Mouse (Mus musculus) erythroid progenitor cell, adult 5-6 weeks (primary cell): ENCODE results near the gene Mum1. TPM values are rescaled to one million over a fixed set of nuclear protein-coding genes. Genes with fewer than 3 reads are reported as not detected.
"Not testable (repeated sequence)": the region's sequence is repeated elsewhere in the genome, so short reads cannot be mapped to it uniquely, and the experiment has no call there.

Source experiments
- ATAC-seq: replicated peaks from 2 replicates; pipeline ENCODE4 v1.8.0; 2016; ENCODE audit warnings: moderate number of reproducible peaks, mild to moderate bottlenecking, moderate TSS enrichment, inconsistent platforms; ENCODE audit not compliant: poor library complexity, low FRiP score, severe bottlenecking
- total RNA-seq, 2 experiments: library from RNA; stranded (forward) in 1 of 2; stranded (reverse) in 1 of 2; fragments of 150-400 nt in 1 of 2; fragments of 186-747, 209-891 nt in 1 of 2; gene quantifications; 2 replicates each; pipeline versions ENCODE4 v1.2.3 to v1.2.4; 2015 to 2017; ENCODE audit warnings: low replicate concordance in 2 of 2

Mum1 gene
- total RNA-seq, 2 experiments from 2014 or later: 59.5 to 74.2 TPM

DNA sequence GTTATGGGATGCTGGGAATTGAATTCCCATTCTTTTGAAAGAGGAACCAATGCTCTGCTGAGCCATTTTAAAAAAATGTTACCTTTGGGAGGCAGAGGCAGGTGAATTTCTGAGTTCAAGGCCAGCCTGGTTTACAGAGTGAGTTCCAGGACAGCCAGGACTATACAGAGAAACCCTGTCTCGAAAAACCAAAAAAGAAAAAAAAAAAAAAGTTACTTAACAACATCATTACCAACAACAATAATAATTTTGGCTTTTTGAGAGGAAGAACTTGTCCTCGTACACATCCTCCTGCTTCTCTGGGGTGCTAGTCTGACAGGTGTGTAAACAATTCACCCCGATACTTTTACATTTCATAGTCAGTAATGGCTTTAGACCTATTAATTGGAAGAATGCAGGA lies 22.2 kb downstream of the Mum1 start:
- ATAC-seq: not testable (repeated sequence)

DNA sequence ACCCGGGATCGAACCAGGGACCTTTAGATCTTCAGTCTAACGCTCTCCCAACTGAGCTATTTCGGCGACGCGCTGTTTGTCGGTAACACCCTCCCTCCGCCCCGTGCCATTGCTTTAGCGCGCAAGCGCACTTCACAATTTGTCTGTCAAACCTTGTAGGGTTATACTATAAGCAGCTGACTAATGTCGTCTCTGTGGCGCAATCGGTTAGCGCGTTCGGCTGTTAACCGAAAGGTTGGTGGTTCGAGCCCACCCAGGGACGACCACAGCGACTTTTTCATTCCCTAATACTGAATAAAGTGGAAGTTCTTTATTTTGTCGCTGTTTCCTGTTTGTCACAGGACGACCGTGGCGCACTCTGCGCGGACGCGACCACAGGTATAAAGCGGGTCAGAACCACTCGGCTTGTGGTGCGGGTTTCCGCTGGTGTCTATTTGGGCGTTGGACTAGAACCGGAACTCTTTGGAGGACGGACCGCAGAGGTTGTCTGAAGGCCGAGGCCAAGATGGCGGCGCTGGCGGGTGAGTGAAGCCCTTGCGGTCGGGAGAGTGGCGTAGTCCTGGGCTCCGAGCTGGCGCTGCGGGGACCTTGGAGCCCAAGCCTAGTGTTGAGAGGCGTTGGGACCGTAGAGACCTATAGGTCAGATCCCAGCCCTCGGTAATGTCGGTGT lies 22.9 kb downstream of the Mum1 start, which contains the start of gene Ndufs7:
Gene Ndufs7 (plus strand): TSS at position 151 of the 670 bp plus-strand sequence.
- ATAC-seq: peak; percentile 85

DNA sequence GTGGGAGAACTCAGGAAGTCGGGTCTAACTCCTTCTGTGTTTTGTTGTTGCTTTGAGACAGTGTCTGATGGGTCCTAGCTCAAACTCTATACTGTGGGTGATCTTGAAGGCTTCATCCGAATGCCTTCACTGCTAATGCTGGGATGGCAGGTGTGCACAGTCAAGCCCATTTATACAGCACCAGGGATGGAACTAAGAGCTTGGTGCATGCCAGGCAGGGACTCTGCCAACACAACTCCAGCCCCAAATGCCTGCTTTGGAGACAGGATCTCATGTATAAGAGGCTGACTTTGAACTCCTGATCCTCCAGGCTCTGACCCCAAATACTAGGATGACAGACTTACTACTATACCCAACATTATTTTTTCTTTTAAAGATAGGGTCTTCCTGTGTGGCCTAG lies 23.8 kb downstream of the Mum1 start:
- no peak for ATAC-seq

DNA sequence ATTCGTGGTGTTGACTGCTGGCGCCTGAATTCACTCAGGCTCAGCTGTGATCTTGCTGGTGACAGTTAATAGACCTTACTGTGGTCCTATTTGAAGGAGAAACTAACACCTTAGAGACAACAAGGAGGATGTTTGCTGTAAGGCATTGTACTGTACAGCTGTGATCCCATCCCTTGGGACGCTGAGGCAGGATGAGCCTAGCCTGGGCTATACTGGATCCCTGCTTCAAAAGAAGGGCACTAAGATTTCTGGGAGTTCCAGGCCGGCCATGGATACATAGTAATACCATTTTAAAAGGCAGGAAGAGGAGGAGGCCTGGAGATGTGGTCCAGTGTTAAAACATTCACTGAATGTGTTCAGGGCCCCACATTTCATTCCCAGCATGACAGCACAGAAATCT lies 24.3 kb downstream of the Mum1 start:
- no peak for ATAC-seq

DNA sequence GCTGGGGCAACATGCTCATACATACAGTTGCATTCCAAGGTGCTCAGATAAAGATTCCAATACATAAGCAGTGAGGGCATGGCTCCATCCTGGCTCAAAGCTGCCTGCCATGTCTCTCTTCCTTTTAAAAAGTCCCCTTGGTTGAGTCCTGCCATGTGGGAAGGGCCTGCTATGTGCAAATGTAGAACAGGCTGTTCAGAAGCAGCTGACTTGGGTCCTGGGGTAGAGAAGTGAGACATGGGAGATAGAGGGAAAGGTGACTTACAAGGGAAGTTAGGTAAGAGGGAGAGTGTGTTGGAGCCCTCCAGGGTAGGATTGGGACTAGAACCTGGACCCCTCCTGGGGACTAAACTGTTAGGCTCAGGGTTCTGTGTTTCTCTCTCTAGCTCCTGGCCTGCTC lies 25.8 kb downstream of the Mum1 start:
- ATAC-seq: no peak

DNA sequence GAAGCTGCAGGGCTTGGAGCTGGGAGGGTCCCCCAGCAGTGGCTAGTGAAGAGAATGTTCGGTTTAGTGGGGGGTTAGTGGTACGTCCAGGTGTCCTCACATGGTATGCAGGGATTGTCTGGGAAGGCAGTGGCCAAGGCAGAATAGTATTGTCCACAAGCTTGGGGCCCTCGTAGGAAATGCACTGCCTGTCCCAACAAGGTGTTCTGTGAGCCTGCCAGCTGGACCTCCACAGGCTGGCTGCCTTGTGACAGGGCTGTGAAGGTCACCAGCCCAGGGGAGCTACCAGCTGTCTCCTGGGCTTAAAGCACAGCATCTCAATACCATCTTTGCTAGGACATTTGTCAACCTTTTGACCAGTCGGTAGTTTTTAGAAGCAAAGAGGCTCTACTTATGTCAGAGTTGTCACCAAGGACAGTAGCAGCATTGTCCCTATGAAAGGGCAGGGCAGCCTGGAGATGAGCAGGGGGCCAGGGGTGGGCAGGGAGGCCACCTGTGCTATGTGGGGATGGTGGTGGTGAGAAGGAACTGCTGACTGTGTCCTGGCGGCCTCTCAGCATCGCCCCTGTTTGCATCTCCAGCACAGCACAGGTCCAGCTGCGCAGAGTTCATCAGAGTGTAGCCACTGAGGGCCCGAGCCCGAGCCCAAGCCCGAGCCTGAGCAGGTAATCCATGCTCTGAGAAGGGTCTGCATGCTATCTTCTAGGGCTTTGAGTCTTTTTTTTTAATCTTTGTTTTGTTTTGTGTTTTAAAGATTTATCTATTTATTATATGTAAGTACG lies 26.4 kb downstream of the Mum1 start:
- no peak for ATAC-seq

DNA sequence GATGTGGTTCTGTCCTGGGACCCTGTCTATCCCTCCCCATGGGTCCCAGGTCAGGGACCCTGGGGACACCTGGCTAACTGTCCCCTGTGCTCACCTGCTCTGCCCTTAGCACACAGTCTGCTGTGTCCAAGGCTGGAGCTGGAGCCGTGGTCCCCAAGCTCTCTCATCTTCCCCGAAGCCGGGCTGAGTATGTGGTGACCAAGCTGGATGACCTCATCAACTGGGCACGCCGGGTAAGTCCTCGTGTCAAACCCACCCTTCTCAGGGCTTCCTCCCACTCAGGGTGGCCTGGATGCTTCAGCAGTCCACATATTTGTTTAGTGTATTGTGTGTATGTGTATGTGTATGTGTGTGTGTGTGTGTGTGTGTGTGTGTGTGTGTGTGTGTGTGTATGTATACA lies 27.3 kb downstream of the Mum1 start:
- no peak for ATAC-seq

DNA sequence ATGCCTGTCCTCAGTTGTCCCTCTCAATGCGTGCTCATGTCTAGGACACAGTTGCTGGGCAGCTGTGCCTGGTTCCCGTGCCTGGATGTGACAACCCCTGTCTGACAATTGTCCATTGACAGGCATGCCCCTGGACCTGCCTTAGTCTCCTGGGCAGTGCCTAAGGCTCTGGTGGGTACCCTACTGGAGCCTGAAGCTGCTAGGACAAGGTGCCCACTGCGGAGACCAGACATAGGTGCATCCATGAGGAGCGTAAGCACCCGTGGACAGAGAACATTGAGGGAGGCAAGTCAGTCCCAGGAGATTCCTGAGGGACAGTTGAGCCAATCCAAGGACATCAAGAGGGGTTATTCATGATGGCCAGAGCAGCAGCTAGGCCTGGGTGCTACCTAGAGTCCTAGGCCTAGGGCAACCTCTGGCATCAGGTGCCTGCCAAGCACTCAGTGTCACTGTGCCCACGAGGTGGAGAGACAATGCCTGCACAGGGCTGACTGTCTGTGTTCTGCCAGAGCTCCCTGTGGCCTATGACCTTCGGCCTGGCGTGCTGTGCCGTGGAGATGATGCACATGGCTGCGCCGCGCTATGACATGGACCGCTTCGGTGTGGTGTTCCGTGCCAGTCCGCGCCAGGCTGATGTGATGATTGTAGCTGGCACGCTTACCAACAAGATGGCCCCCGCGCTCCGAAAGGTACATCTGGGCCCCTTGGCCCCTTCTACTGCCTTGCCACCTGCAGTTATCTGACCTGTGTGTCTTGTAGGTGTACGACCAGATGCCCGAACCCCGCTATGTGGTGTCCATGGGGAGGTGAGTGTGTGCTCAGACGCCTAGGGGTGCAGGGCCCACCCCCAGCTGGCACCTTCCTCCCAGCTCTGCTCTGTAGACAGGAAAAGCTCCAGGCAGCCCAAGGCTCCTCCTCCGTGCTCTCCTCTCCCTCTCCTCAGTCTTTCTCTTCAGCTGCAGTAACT lies 28.4 kb downstream of the Mum1 start:
- no peak for ATAC-seq

DNA sequence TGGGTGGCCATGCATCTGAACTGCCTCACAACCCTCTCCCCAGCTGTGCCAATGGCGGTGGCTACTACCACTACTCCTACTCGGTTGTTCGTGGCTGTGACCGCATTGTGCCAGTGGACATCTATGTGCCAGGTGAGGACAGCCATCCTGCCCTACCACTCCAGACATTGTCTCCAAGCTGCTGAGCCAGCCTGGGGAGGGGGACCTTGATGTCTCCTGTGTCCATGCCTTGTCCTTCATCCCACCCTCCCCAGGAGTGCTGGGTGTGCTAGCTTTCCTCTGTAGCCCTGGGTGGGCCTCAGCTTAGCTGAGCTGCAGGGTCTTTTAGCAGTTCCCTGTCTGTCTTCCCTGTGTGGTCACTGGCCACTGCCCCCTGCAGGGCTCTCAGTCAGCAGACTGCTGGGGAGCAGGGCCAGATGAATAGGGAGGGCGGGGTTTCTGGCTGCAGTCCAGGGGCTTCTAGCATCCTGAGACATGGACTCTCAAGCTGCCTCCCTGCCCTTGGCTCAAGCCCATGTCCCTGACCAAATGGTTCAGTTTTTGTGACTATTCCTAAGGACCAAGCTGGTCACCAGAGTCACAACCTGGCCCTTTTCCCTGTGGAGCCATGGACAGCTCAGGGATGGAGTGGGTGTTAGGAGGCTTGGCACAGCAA lies 29.8 kb downstream of the Mum1 start:
- no peak for ATAC-seq

DNA sequence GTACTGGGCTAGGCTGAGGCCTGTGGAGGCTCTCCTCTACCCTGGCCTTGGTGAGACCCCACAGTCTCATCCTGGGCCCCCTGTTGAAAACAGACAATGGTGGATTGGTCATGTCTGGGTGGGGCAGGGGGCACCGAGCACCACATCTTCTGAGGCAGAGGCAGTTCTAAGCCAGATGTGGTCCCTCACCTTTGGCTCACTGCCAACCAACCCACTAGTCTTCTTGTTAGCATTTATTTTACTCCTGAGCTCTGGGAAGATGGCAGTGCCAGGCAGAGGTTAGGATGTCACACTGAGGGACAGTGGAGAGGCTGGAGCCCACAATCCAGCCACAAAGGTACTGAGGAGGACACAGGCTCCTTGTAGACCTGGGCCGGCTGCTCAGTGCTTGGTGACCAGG lies 31.7 kb downstream of the Mum1 start:
- no peak for ATAC-seq

DNA sequence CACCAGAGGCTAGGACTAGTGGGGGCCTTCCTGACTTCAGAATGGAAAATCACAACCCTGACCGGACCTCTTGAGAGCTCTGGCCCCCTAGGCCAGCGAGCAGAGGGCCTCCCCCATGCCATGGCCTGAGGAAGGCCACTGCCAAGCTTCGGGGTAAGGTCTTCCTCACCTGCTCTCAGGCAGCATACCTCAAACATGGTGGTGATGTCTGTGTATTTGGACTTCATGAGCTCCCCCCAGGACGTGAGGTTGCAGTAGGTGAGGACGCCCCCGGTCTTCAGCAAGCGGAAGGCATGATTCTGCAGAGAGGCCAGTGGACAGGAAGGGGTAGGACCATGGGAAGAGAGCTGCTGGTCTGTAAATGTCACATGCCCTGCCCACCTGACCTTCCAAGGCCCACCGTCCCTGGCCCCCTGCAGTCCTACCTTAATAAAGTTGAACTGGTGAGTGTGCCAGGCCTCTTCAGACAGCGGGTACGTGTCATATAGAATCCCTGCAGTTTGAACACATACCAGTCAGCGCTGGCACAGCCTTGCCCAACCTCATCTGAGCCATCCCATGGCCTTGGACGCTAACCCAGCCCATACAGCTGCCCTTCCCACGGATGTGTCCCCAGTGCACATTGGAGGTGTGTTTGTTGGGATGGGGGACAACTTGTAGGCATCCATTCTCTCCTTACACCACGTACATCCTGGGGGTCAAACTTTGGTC lies 32.7 kb downstream of the Mum1 start:
- ATAC-seq: no peak

DNA sequence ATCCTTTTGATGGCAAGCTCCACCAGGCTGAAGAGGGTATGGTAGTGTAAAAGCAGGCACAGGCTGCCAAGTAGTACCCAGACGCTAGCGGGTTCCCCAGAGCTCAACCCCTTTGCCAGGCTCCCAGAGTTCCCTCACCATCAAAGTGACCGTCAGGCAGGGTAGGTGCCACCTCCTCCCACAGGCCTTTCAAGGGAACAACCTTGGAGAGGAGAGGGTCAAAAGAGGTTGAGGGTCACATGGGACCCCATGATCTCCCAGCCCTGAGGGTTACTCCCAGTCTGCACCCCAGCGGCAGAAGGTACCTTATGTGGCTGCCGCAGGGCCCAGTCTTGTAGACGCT lies 33.2 kb downstream of the Mum1 start:
- ATAC-seq: no peak

DNA sequence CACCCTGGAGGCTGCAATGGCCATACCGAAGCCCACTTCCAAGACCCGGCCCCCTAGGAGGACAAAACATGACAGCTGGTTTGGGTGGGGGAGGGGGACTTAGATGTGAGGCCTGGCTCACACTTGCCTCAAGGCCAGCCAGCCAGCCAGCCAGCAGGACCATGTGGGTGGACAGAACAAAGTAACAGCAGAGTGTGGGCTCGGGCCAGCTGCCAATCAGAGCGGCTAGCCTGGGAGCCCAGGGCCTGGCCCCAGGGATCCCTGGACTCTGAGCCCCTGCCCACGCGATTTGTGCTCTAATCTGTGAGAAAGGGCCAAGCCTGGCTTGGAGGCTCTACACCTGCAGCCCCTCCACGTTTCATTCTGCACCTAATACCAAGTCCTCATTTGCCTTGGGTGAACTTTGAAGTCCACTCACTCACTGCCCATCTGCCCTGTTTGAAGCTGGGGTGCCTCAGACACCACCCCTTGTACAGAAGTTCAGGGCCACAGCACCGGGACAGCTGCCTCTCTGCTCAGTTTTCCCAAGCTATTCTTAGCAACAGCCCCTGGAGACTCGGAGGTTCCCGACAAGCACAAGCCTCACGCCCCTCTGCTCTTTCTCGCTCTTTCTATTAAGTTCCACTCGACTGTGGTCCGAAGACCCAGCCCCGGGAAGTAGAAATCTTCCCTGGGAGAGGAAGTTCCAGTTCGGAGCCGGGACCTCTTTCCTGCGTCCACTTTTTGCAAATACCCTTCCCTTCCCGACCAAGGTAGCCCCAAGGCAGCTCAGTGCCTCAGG lies 33.8 kb downstream of the Mum1 start:
- no peak for ATAC-seq

DNA sequence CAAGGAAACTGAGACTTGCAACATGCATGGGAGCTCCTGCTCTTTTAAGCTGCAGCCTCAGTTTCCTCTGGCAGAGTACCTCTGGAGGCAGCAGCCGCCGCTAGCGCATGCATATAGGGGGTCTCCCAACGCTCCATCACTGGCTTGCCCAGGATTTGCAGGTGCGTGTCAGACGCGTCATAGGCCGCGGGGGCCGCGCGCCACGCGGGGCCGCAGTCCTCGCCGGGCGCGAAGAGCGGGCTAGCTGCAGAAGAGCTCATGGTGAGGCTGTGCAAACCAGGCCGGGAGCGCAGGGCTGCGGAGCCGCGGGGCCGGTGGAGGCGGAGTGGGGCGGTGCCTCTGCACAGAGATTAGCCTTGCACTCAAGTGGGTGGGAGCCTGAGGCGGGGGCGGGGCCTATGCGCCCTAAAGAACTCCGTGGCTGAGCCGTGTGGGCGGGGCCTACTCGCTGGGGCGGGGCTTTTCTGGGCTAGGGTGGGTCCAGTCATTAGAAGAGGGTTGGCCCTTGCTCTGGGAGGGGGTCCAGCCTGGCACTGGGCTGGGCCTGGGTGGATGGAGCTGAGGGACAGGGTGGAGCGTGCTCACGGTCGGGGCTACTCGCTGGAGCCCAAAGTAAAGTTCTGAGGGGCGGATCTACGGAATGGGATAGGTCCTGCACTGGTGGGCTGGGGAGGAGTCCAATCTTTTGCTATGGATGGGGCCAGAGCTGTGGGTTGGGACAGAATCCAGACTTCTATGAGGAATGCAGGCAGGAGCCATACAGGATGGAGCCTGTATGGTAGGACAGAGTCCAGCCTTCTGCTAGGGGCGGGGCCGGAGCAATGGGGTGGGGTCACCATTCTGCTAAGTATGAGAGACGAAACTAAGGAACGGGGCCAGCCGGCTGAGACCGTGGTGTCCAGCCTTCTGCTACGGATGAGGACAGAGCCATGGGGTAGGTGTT lies 34.7 kb downstream of the Mum1 start, which contains the start of the genes Gamt and Dazap1:
Gene Gamt (minus strand): TSS at position 371 of the 943 bp plus-strand sequence.
Gene Dazap1 (plus strand): TSS at position 845 of the 943 bp plus-strand sequence.
- ATAC-seq: peak; percentile 72

DNA sequence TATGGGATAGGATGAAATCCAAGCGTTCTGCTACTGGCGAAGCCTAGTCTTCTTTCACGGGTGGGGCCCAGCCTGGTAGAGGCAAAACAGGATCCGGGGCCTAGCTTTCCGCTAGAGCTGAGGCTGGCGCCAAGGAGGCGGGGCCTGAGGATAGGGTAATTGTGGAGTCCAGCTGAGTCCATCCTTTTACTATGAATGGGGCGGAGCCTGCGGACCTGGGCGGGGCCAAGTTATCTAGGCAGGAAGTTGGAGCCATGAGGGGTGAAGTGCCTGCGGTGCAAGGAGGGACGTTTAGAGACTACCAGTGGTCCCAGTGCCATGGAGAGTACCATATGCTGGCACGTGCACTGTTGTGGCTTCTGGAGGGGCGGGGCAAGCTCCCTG lies 35.3 kb downstream of the Mum1 start:
- peak; percentile 60 for ATAC-seq

DNA sequence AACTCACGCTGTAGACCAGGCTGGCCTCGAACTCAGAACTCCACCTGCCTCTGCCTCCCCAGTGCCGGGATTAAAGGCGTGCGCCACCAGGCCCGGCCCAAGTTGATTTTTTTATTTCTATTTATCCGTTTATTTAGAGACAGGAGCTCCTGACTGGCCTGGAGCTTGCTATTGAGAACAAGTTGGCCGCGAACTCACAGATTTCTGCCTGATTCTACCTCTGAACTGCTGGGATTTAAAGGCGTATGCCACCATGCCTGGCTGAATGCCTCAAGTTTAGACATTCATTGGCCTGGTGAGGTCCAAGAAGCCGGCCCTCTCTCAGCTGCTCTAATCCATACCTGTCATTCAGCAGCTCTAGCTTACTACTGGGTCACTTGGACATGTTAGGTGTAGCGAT lies 35.9 kb downstream of the Mum1 start:
- no peak for ATAC-seq

DNA sequence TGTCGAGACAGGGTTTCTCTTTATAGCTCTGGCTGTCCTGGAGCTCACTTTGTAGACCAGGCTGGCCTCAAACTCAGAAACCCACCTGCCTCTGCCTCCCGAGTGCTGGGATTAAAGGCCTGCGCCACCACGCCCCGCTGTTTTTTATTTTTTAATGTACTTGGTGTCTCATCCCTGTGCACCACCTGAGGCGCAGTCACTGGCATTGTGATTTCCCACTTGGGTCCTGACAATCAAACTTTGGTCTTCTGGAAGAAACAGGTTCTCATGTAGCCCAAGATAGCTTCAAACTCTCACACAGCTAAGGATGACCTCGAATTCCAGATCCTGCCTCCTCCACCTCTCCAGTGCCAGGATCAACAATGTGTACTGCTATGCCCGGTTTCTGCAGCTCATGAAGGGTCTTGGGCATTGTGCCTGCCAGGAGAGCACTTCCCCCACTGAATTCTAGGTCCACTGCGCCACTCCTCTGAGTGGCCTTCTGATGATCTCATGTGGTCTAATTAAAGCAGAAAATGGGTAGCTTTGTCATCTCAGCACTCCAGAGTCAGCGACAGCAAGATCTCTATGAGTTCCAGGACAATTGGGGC lies 36.6 kb downstream of the Mum1 start:
- ATAC-seq: no peak
